Mouse (Mus musculus) bone marrow, adult 2 months (tissue): ENCODE results near the gene Dusp16.

Experiments used
- CTCF ChIP-seq: fragments of 200-500 bp; IDR thresholded peaks from 2 replicates; pipeline ENCODE4 v1.5.1; 2011; ENCODE audit warnings: low read length, control low read depth; ENCODE audit not compliant: control insufficient read depth, insufficient read depth
- POLR2A ChIP-seq: fragments of 200-500 bp; IDR thresholded peaks from 2 replicates; pipeline ENCODE4 v1.6.1; 2011; ENCODE audit warnings: low read depth, mild to moderate bottlenecking, control low read depth, low read length, borderline replicate concordance; ENCODE audit not compliant: control insufficient read depth

DNA sequence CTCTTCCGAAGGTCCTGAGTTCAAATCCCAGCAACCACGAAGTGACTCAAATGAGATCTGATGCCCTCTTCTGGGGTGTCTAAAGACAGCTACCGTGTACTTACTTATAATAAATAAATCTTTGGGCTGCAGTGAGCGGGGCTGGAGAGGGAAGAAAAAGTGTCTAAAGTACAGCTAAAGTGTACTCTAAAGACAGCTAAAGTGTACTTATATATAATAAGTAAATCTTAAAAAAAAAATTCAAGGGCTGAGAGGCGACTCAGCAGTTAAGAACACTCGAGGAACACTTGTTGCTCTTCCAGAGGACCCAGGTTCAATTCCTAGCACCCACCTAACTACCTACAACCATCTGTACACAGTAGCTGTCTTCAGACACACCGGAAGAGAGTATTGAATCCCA is 46.5 kb downstream of the Dusp16 start:
- TF ChIP-seq POLR2A, result no peak
- TF ChIP-seq CTCF, result no peak
